Mouse (Mus musculus): ENCODE measurements at regions not wholly inside any gene's neighbourhood (a gene's known extent, or its start where the extent isn't known, plus 50 kb on each side); places are given as distances from the start of the nearest gene placed in this dataset.

GRCm38 (mm10) chr5:126335553-126336520 is 804.3 kb downstream of the Tmem132b start:
- DNase-seq (ENCODE audit: low read depth) = no peak

GRCm38 (mm10) chr5:126337884-126338283 is 806.3 kb downstream of the Tmem132b start:
- no peak for DNase-seq (ENCODE audit: low read depth)

- DNase-seq (ENCODE audit: low read depth) = no peak
These were observed 812.0 kb downstream of the Tmem132b start for GRCm38 (mm10) chr5:126343570-126343969.

GRCm38 (mm10) chr5:126350936-126351335 is 819.4 kb downstream of the Tmem132b start:
- no peak for DNase-seq (ENCODE audit: low read depth)

GRCm38 (mm10) chr5:126369436-126369835 is 837.9 kb downstream of the Tmem132b start:
- DNase-seq (ENCODE audit: low read depth) = no peak

- no peak for DNase-seq (ENCODE audit: low read depth)
These were observed 849.3 kb upstream of the Tmem132c start for GRCm38 (mm10) chr5:126392306-126392705.

- DNase-seq (ENCODE audit: low read depth) = no peak
These were observed 846.3 kb upstream of the Tmem132c start for GRCm38 (mm10) chr5:126395331-126395730.

GRCm38 (mm10) chr5:126431748-126432147 is 809.9 kb upstream of the Tmem132c start:
- DNase-seq (ENCODE audit: low read depth) = no peak

GRCm38 (mm10) chr5:126438696-126439095 is 802.9 kb upstream of the Tmem132c start:
- no peak for DNase-seq (ENCODE audit: low read depth)

- DNase-seq (ENCODE audit: low read depth) = no peak
These were observed 801.1 kb upstream of the Tmem132c start for GRCm38 (mm10) chr5:126440516-126440915.

- DNase-seq (ENCODE audit: low read depth) = no peak
These were observed 765.8 kb upstream of the Tmem132c start for GRCm38 (mm10) chr5:126475761-126476160.

GRCm38 (mm10) chr5:126522076-126522475 is 719.5 kb upstream of the Tmem132c start:
- no peak for DNase-seq (ENCODE audit: low read depth)

GRCm38 (mm10) chr5:126525863-126526262 is 715.7 kb upstream of the Tmem132c start:
- no peak for DNase-seq (ENCODE audit: low read depth)

- no peak for DNase-seq (ENCODE audit: low read depth)
These were observed 710.6 kb upstream of the Tmem132c start for GRCm38 (mm10) chr5:126530806-126531527.

- DNase-seq (ENCODE audit: low read depth) = no peak
These were observed 710.1 kb upstream of the Tmem132c start for GRCm38 (mm10) chr5:126531528-126531894.

- DNase-seq (ENCODE audit: low read depth) = no peak
These were observed 709.6 kb upstream of the Tmem132c start for GRCm38 (mm10) chr5:126531975-126532374.

- DNase-seq (ENCODE audit: low read depth) = peak; percentile 5
These were observed 703.5 kb upstream of the Tmem132c start for GRCm38 (mm10) chr5:126538072-126538471.

- no peak for DNase-seq (ENCODE audit: low read depth)
These were observed 697.2 kb upstream of the Tmem132c start for GRCm38 (mm10) chr5:126544261-126544976.

GRCm38 (mm10) chr5:126547841-126548240 is 693.8 kb upstream of the Tmem132c start:
- no peak for DNase-seq (ENCODE audit: low read depth)

GRCm38 (mm10) chr5:126551676-126552075 is 689.9 kb upstream of the Tmem132c start:
- DNase-seq (ENCODE audit: low read depth) = no peak

- no peak for DNase-seq (ENCODE audit: low read depth)
These were observed 682.6 kb upstream of the Tmem132c start for GRCm38 (mm10) chr5:126559011-126559410.

GRCm38 (mm10) chr5:126565817-126566216 is 675.8 kb upstream of the Tmem132c start:
- DNase-seq (ENCODE audit: low read depth) = no peak
